8 mouse cellular contexts compared by ENCODE assay signal in the genomic region with DNA sequence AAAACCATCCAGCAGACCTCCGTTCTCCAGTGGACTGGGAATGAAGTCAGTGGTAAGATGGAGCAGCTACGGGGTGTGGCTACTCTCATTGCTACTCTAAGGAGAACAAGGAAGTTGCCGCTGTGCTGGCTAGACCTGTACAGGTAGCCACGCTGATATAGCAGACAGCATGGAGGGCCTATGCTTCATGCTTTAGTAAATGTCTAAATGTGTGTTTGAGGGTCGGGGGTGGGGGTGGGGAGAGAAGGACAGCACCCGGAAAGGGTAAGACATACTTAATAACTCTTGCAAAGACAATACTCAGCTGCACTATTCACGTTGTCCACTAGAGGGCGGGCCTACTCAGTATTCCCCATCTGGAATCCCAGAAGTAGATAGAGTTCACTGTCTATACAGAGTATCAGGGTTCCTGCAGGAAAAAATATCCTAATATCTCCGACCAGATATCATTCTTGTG. TPM values are rescaled to one million over a fixed set of nuclear protein-coding genes. Genes with fewer than 3 reads are reported as not detected.
DNase-seq lines count a peak whose midpoint lies in the region; ATAC-seq and TF ChIP-seq lines count a peak whose summit lies in the region.

No protein-coding gene starts in this region.

- intact Hi-C loops in gastrocnemius, postnatal 36 days (cut with DNase I), result loop anchor here (5.0 kb wide), 2 partner anchors 351 to 406 kb away; partner anchors contain the start of gene Snx18
- intact Hi-C loops in left cerebral cortex, postnatal 36 days (cut with DNase I), result loop anchor here (5.0 kb wide), 3 partner anchors 219 to 401 kb away; partner anchors contain the start of genes Gpx8 and Snx18

- H3K9me3 ChIP-seq in intestine, embryonic 15.5 days, result no peaks in the 10 kb centered on the region
- no peaks in the 10 kb centered on the region for H3K9me3 ChIP-seq in midbrain, embryonic 13.5 days

- no peaks in the 10 kb centered on the region for H3K4me1 ChIP-seq in intestine, embryonic 15.5 days (replicated peaks)
- H3K4me1 ChIP-seq in midbrain, embryonic 13.5 days (replicated peaks), result no peaks in the 10 kb centered on the region
- H3K4me1 ChIP-seq in spleen, adult 2 months (ENCODE audit: control insufficient read depth, insufficient read depth, insufficient read length), result peaks cover 1% of the 10 kb centered on the region; the same call in 1 of the 2 replicates

- 31% methylated on average over 9 of the region's 9 CpGs for WGBS in intestine, embryonic 15.5 days
- 33% methylated on average over 9 of the region's 9 CpGs for WGBS in midbrain, embryonic 13.5 days
- WGBS in spleen, adult 2 months, result 20% methylated on average over 9 of the region's 9 CpGs

- H3K27ac ChIP-seq in intestine, embryonic 15.5 days, result no peak overlapping the region
- H3K27ac ChIP-seq in midbrain, embryonic 13.5 days, result no peak overlapping the region
- H3K27ac ChIP-seq in spleen, adult 2 months (ENCODE audit: insufficient read depth, low read length), result no peak overlapping the region

- H3K4me3 ChIP-seq in intestine, embryonic 15.5 days (replicated peaks), result no peak overlapping the region; the same call in 1 of the 2 replicates
- H3K4me3 ChIP-seq in midbrain, embryonic 13.5 days (replicated peaks), result no peak overlapping the region
- H3K4me3 ChIP-seq in spleen, adult 2 months (ENCODE audit: extremely low read depth, insufficient read depth, insufficient read length), result no peak overlapping the region

- no peak for TF ChIP-seq CTCF in spleen, adult 2 months (IDR thresholded peaks at IDR 0.05; ENCODE audit: extremely low read depth, insufficient read depth, insufficient read length, insufficient replicate concordance)

- no peaks in the 10 kb centered on the region for H3K36me3 ChIP-seq in intestine, embryonic 15.5 days
- no peaks in the 10 kb centered on the region for H3K36me3 ChIP-seq in midbrain, embryonic 13.5 days
- H3K36me3 ChIP-seq in spleen, adult 2 months (ENCODE audit: control insufficient read depth, insufficient read depth, low read length), result no peaks in the 10 kb centered on the region

- DNase-seq in 3134 (ENCODE audit: extremely low read depth, insufficient read length, low spot score), result peak; percentile 22
- DNase-seq in adrenal gland, adult 18-20 months (ENCODE audit: low spot score in 2 of 2), result peak; percentile 73 to 75
- DNase-seq in embryo, embryonic 10.5 days (ENCODE audit: low spot score), result peak; percentile 93
- peak; percentile 33 to 65 for DNase-seq in gastrocnemius, postnatal 36 days
- peak; percentile 29 to 57 for DNase-seq in left cerebral cortex, postnatal 36 days (ENCODE audit: low spot score in 2 of 2)
- DNase-seq in spleen, adult 2 months (ENCODE audit: low read depth in 1 of 2, low spot score in 2 of 2), result peak; percentile 14 to 59

- no peak for TF ChIP-seq POLR2A in spleen, adult 2 months (IDR thresholded peaks at IDR 0.05; ENCODE audit: low read depth, low read length)

- 0 out of 2 replicates have a peak, but pooled peaks cover 3% of the 10 kb centered on the region for H3K27me3 ChIP-seq in intestine, embryonic 15.5 days (replicated peaks)
- H3K27me3 ChIP-seq in midbrain, embryonic 13.5 days, result no peaks in the 10 kb centered on the region
- no peaks in the 10 kb centered on the region for H3K27me3 ChIP-seq in spleen, adult 2 months (ENCODE audit: control insufficient read depth, insufficient read depth, low read length)

- ATAC-seq in intestine, embryonic 15.5 days, result peak; percentile 60; the same call in 1 of the 2 replicates
- peak; percentile 57 for ATAC-seq in midbrain, embryonic 13.5 days

- H3K4me2 ChIP-seq in intestine, embryonic 15.5 days (replicated peaks), result peak overlapping the region; percentile 23; the same call in 1 of the 2 replicates
- H3K4me2 ChIP-seq in midbrain, embryonic 13.5 days (replicated peaks), result no peak overlapping the region

- no peak overlapping the region for H3K9ac ChIP-seq in intestine, embryonic 15.5 days
- no peak overlapping the region for H3K9ac ChIP-seq in midbrain, embryonic 13.5 days (replicated peaks)

RNA-seq across cellular contexts. Expression of gene BC067074, which starts 26.4 kb away (rescaled TPM):
- total RNA-seq in adrenal gland, adult 18-20 months (2021), result 1 to 10 TPM in 1 of 2 experiments, under 1 TPM in 1; 0.76 to 1.2 TPM
- 1 to 10 TPM in 1 of 2 experiments, under 1 TPM in 1; 0.69 to 1.4 TPM for total RNA-seq in gastrocnemius, postnatal 36 days (2021)
- polyA plus RNA-seq in intestine, embryonic 15.5 days (2015; fragmentation: Nextera tagmentation; extraction: Ambion mirVana), result 2.6 and 2.8 TPM in 2 replicates
- total RNA-seq in left cerebral cortex, postnatal 36 days (2021), result 1 to 10 TPM in 1 of 2 experiments, under 1 TPM in 1; 0.88 to 1.1 TPM
- 0.88 and 0.93 TPM in 2 replicates for polyA plus RNA-seq in midbrain, embryonic 13.5 days (2015; fragmentation: Nextera tagmentation; extraction: Ambion mirVana)
- 0.08 and 0.12 TPM in 2 replicates for polyA plus RNA-seq in spleen, adult 2 months (2012; rRNA removed)

RNA-seq across cellular contexts. Expression of gene Gzmk, which starts 40.8 kb away (rescaled TPM):
- total RNA-seq in adrenal gland, adult 18-20 months (2021), result under 1 TPM in 1 of 2 experiments, not detected in 1; 0.58 TPM
- total RNA-seq in gastrocnemius, postnatal 36 days (2021), result not detected
- polyA plus RNA-seq in intestine, embryonic 15.5 days (2015; fragmentation: Nextera tagmentation; extraction: Ambion mirVana), result not detected in 2 replicates
- under 1 TPM in 1 of 2 experiments, not detected in 1; 0.52 TPM for total RNA-seq in left cerebral cortex, postnatal 36 days (2021)
- polyA plus RNA-seq in midbrain, embryonic 13.5 days (2015; fragmentation: Nextera tagmentation; extraction: Ambion mirVana), result not detected in 2 replicates
- polyA plus RNA-seq in spleen, adult 2 months (2012; rRNA removed), result 0.18 and 0.28 TPM in 2 replicates

RNA-seq across cellular contexts. Expression of gene Esm1, which starts 57.1 kb away (rescaled TPM):
- total RNA-seq in adrenal gland, adult 18-20 months (2021), result 10 to 100 TPM in 1 of 2 experiments, 1 to 10 TPM in 1; 6.1 to 16.7 TPM
- total RNA-seq in gastrocnemius, postnatal 36 days (2021), result under 1 TPM; 0.39 to 0.56 TPM
- 4.2 and 4.5 TPM in 2 replicates for polyA plus RNA-seq in intestine, embryonic 15.5 days (2015; fragmentation: Nextera tagmentation; extraction: Ambion mirVana)
- under 1 TPM; 0.25 to 0.32 TPM for total RNA-seq in left cerebral cortex, postnatal 36 days (2021)
- polyA plus RNA-seq in midbrain, embryonic 13.5 days (2015; fragmentation: Nextera tagmentation; extraction: Ambion mirVana), result 1.9 and 2.3 TPM in 2 replicates
- polyA plus RNA-seq in spleen, adult 2 months (2012; rRNA removed), result 4.0 and 5.4 TPM in 2 replicates

Comparison
In these comparisons a context has a peak if more than half of its experiments do, and no peak if none do; other contexts are left out.
1. DNase-seq: peak in every context shown above with its lines; median percentile 93 in embryo, embryonic 10.5 days; 74 in adrenal gland, adult 18-20 months; 49 in gastrocnemius, postnatal 36 days; 43 in left cerebral cortex, postnatal 36 days; 36 in spleen, adult 2 months; 22 in 3134.
2. RNA of gene Esm1, which starts 57.1 kb away (total RNA-seq): 6.1 to 16.7 TPM in adrenal gland, adult 18-20 months; 0.39 to 0.56 TPM in gastrocnemius, postnatal 36 days and 0.25 to 0.32 TPM in left cerebral cortex, postnatal 36 days; every median in the first group is over 4 times any median in the second.